Mouse (Mus musculus) neural tube, embryonic 14.5 days (tissue): Measurements from ENCODE around the gene Necab2. TPM values are rescaled to one million over a fixed set of nuclear protein-coding genes. Genes with fewer than 3 reads are reported as not detected.

Experiments
- ATAC-seq: fragments of 200-750 bp; cut with Nextera tagmentation; 2 replicates; pipeline ENCODE4 v1.8.0; 2017; ENCODE audit warnings: low read depth, mild to moderate bottlenecking, moderate TSS enrichment, moderate library complexity
- H3K27ac ChIP-seq: fragments of 300-500 bp; sonication (generic); 2 replicates; pipeline ENCODE4 v1.5.1; 2014; ENCODE audit warnings: low read depth, mild to moderate bottlenecking, control low read depth, low read length, moderate library complexity, mixed read lengths
- H3K27me3 ChIP-seq: fragments of 300-500 bp; sonication (generic); 2 replicates; pipeline ENCODE4 v1.6.1; 2014; ENCODE audit warnings: low read length; ENCODE audit not compliant: control insufficient read depth, insufficient read depth
- H3K36me3 ChIP-seq: fragments of 300-500 bp; sonication (generic); 2 replicates; pipeline ENCODE4 v1.6.1; 2014; ENCODE audit warnings: low read length, mixed read lengths; ENCODE audit not compliant: control insufficient read depth, insufficient read depth
- H3K4me1 ChIP-seq: fragments of 300-500 bp; sonication (generic); 2 replicates; pipeline ENCODE4 v1.6.1; 2014; ENCODE audit warnings: low read length; ENCODE audit not compliant: control insufficient read depth, insufficient read depth
- H3K4me2 ChIP-seq: fragments of 300-500 bp; sonication (generic); 2 replicates; pipeline ENCODE4 v1.6.1; 2014; ENCODE audit warnings: mild to moderate bottlenecking, low read depth, low read length, control low read depth
- H3K4me3 ChIP-seq: fragments of 300-500 bp; sonication (generic); 2 replicates; pipeline ENCODE4 v1.5.1; 2014; ENCODE audit warnings: low read depth, low read length, control low read depth, mixed read lengths
- H3K9ac ChIP-seq: fragments of 300-500 bp; sonication (generic); replicated peaks from 2 replicates; pipeline ENCODE4 v1.6.1; 2014; ENCODE audit warnings: low read depth, mild to moderate bottlenecking, control low read depth, low read length, mixed read lengths
- H3K9me3 ChIP-seq: fragments of 300-500 bp; sonication (generic); 2 replicates; pipeline ENCODE4 v1.6.1; 2016; ENCODE audit warnings: low read length; ENCODE audit not compliant: control insufficient read depth
- WGBS: fragments of 180-500 bp; shearing (Covaris S2); extraction: QIAGEN DNeasy Blood & Tissue Kit; methylation state at CpG from one replicate; pipeline ENCODE4 v1.1.7; 2014; 5-methylcytosine and 5-hydroxymethylcytosine counted together
- polyA plus RNA-seq: library from polyadenylated mRNA; unstranded; fragments of >200 nt; fragmentation: Nextera tagmentation; extraction: Ambion mirVana; gene quantifications from 2 replicates; pipeline ENCODE4 v1.2.1, GENCODE M21; 2014

Gene Necab2
- polyA plus RNA-seq, 1 experiment from 2014 or later: 39.6 TPM

GRCm38 (mm10) chr8:119424740-119425139, 21.8 kb upstream of the Necab2 start:
- WGBS: 78% methylated on average over 10 of the region's 10 CpGs
- no peaks in the 10 kb centered on the region for H3K36me3 ChIP-seq
- no peaks in the 10 kb centered on the region for H3K4me1 ChIP-seq
- H3K4me2 ChIP-seq: no peak overlapping the region
- no peaks in the 10 kb centered on the region for H3K27me3 ChIP-seq
- no peak overlapping the region for H3K27ac ChIP-seq
- H3K9ac ChIP-seq: no peak overlapping the region
- ATAC-seq: no peak
- H3K4me3 ChIP-seq: no peak overlapping the region
- no peaks in the 10 kb centered on the region for H3K9me3 ChIP-seq

DNA sequence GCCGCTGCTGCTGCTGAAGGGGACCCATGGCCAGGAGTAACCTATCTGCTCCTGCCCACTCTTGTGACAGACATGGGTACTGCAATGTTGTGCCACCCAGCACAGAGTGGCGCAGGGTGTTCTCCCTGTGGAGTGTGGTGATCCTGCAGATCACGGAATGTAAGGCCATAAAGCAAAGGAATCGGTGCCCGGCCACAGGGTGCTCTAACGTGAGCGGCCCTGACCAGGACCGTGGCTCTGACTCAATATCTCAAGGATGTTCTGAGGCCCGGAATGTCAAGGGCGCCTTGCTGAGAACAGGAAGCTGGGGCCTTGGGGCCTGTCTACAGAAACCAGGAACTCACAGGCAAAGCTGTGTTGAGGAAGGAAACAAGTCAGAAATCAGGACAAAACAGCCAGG, 21.0 kb upstream of the Necab2 start:
- 84% methylated on average over 10 of the region's 10 CpGs for WGBS
- H3K27ac ChIP-seq: no peak overlapping the region

DNA sequence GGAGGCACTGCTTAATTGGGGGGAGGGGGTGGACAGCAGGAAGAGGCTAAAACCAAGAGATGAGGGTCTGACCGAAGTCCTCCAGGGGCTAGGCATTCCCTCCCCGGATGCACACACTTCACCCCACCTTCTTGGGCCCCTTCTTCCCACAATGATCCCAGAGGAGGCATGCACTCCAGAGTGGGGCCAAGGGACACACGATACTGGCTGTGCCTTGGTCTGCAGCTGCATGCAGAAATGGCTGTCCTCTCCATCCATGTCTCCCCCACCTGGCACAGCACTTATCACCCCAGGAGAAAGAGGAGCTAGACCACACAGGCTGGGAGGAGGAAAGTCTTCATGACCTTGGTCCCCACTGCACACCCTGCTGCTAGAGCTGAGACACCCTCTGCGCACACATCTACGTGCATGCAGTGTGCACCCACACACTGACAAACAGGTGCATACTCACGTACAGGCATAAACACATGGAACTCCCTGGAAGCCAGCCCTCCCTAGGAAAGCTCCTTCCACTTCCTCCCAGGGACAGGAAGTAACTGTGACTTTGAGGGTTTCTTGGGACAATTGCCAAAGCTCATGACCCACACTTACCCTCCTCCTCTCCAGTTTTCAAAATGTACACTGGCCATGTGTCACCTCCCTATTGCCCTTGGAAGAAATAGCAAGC, 20.3 kb upstream of the Necab2 start:
- H3K36me3 ChIP-seq: no peaks in the 10 kb centered on the region
- no peak overlapping the region for H3K4me3 ChIP-seq
- no peak overlapping the region for H3K27ac ChIP-seq
- no peak overlapping the region for H3K9ac ChIP-seq
- no peak overlapping the region for H3K4me2 ChIP-seq
- no peaks in the 10 kb centered on the region for H3K27me3 ChIP-seq
- no peaks in the 10 kb centered on the region for H3K9me3 ChIP-seq
- H3K4me1 ChIP-seq: no peaks in the 10 kb centered on the region
- no peak for ATAC-seq
- 87% methylated on average over 6 of the region's 6 CpGs for WGBS

More for the DNA sequence above, 21.0 kb upstream of the Necab2 start:
- Histone ChIP-seq H3K4me1 (no peaks in the 10 kb centered on the region), H3K4me3 (no peak overlapping the region), H3K27me3 (no peaks in the 10 kb centered on the region), H3K36me3 (no peaks in the 10 kb centered on the region), H3K4me2 (no peak overlapping the region), H3K9ac (no peak overlapping the region), H3K9me3 (no peaks in the 10 kb centered on the region)
- ATAC-seq: no peak

DNA sequence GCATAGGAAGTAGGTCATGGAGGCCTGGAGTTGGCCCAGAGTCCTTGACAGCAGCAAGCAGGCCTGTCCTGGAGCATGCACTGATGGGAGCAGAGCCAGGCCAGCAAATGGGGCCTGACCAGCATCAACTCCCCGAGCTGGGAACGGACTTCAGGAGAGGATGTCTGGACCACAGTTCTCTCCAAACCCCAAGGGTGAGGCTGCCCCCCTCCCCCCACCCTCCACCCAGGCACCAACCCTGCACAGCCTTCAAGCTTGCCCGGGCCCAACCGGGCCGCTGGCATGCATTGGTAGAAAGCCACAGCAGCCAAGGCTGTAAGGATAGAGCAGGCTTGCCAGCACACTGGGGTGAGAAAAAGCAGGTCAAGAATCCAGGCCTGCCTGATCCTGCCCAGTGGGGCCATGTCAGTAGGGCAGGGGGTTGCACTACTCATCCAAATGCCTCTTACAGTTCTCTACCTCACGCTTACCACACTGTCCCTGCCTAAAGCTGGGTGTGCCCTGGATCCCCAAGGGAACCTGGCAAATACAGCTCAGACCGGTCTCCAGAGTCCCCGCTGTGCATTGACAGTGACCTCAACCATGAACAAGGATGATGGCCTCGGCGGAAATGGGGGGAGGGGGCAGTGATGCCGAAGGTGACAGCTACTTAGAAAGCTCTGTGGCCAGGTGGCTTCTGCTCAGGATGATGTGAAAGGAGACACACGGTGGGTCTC, 18.7 kb upstream of the Necab2 start:
- H3K9ac ChIP-seq: no peak overlapping the region
- H3K36me3 ChIP-seq: no peaks in the 10 kb centered on the region
- 78% methylated on average over 12 of the region's 12 CpGs for WGBS
- no peak for ATAC-seq
- H3K27ac ChIP-seq: no peak overlapping the region
- no peaks in the 10 kb centered on the region for H3K4me1 ChIP-seq
- no peak overlapping the region for H3K4me3 ChIP-seq
- H3K9me3 ChIP-seq: no peaks in the 10 kb centered on the region
- H3K4me2 ChIP-seq: no peak overlapping the region
- H3K27me3 ChIP-seq: no peaks in the 10 kb centered on the region

- WGBS: 81% methylated on average over 7 of the region's 7 CpGs
- H3K4me2 ChIP-seq: no peak overlapping the region
- ATAC-seq: no peak
These were observed 18.2 kb upstream of the Necab2 start for GRCm38 (mm10) chr8:119428350-119428740.

GRCm38 (mm10) chr8:119428766-119429327, 17.7 kb upstream of the Necab2 start:
- WGBS: 82% methylated on average over 5 of the region's 5 CpGs
- no peak for ATAC-seq
- H3K4me1 ChIP-seq: no peaks in the 10 kb centered on the region
- no peaks in the 10 kb centered on the region for H3K27me3 ChIP-seq
- H3K9ac ChIP-seq: no peak overlapping the region
- H3K4me2 ChIP-seq: no peak overlapping the region
- H3K27ac ChIP-seq: no peak overlapping the region
- H3K4me3 ChIP-seq: no peak overlapping the region
- no peaks in the 10 kb centered on the region for H3K9me3 ChIP-seq
- no peaks in the 10 kb centered on the region for H3K36me3 ChIP-seq

More at GRCm38 (mm10) chr8:119428350-119428740, 18.2 kb upstream of the Necab2 start:
- Histone ChIP-seq H3K4me1 (no peaks in the 10 kb centered on the region), H3K36me3 (no peaks in the 10 kb centered on the region), H3K27me3 (no peaks in the 10 kb centered on the region), H3K4me3 (no peak overlapping the region), H3K9me3 (no peaks in the 10 kb centered on the region), H3K9ac (no peak overlapping the region), H3K27ac (no peak overlapping the region)

DNA sequence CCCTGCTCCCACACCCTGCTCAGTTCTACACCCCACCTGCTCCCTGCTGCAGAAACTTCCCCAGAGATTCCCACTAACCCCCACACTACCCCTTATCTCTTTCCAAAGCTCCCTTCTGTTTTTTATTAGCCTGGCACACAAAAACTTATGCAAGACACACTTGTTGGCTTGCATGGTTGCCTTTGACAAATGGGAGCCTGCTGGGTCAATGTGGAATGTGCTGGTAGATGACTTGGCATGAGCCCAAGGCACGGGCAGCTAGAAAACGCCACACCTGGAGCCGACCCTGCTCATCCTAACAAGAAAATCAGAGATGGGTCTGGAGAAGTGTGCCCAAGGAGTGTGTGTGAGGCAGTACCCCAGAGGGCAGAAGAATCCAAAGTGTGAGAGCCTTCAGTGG, 17.0 kb upstream of the Necab2 start:
- Histone ChIP-seq H3K4me3 (no peak overlapping the region), H3K27me3 (no peaks in the 10 kb centered on the region), H3K36me3 (no peaks in the 10 kb centered on the region), H3K4me2 (no peak overlapping the region), H3K9me3 (no peaks in the 10 kb centered on the region), H3K4me1 (no peaks in the 10 kb centered on the region), H3K27ac (no peak overlapping the region), H3K9ac (no peak overlapping the region)
- no peak for ATAC-seq
- 87% methylated on average over 3 of the region's 3 CpGs for WGBS

- Histone ChIP-seq H3K4me2 (no peak overlapping the region), H3K27me3 (no peaks in the 10 kb centered on the region), H3K9me3 (no peaks in the 10 kb centered on the region), H3K9ac (no peak overlapping the region), H3K27ac (no peak overlapping the region), H3K4me1 (no peaks in the 10 kb centered on the region), H3K36me3 (no peaks in the 10 kb centered on the region), H3K4me3 (no peak overlapping the region)
- ATAC-seq: no peak
- 82% methylated on average over 8 of the region's 8 CpGs for WGBS
These were observed 16.3 kb upstream of the Necab2 start for GRCm38 (mm10) chr8:119430250-119430649.

DNA sequence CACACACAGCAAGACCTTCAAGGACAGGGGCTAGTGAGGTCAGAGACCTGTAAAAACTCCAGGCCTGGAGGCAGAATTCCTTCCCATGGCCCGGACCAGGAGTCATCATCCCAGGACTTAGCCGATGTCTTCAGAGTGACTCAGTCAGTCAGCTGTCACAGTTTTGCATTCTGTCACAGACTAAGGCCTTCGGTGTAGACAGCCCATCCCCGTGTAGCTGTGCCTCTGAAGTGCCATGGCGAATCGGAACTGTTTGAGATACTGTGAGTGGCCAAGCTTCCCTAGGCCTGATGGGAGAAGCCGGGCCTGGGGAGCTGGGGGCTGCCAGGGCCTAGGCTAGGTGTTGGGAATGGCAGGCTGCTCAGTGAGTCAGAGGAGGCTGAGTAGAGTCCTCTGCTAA, 15.8 kb upstream of the Necab2 start:
- no peaks in the 10 kb centered on the region for H3K4me1 ChIP-seq
- H3K4me2 ChIP-seq: no peak overlapping the region

More for the DNA sequence above, 15.8 kb upstream of the Necab2 start:
- no peaks in the 10 kb centered on the region for H3K36me3 ChIP-seq
- 87% methylated on average over 7 of the region's 7 CpGs for WGBS
- H3K9me3 ChIP-seq: no peaks in the 10 kb centered on the region
- no peaks in the 10 kb centered on the region for H3K27me3 ChIP-seq
- H3K4me3 ChIP-seq: no peak overlapping the region
- no peak for ATAC-seq
- no peak overlapping the region for H3K27ac ChIP-seq
- H3K9ac ChIP-seq: no peak overlapping the region
